Mouse (Mus musculus) liver, embryonic 15.5 days (tissue): Measurements from ENCODE around the gene Clybl. TPM values are rescaled to one million over a fixed set of nuclear protein-coding genes. Genes with fewer than 3 reads are reported as not detected.

Source experiments
- ATAC-seq: fragments of 200-750 bp; cut with Nextera tagmentation; 2 replicates; pipeline ENCODE4 v1.8.0; 2017; ENCODE audit warnings: moderate number of reproducible peaks, mild to moderate bottlenecking, moderate library complexity; ENCODE audit not compliant: insufficient read depth
- H3K27ac ChIP-seq: fragments of 300-500 bp; sonication (generic); replicated peaks from 2 replicates; pipeline ENCODE4 v1.5.1; 2015; ENCODE audit warnings: mild to moderate bottlenecking, inconsistent platforms
- H3K27me3 ChIP-seq: fragments of 300-500 bp; sonication (generic); 2 replicates; pipeline ENCODE4 v1.6.1; 2015; ENCODE audit warnings: mild to moderate bottlenecking, inconsistent platforms
- H3K36me3 ChIP-seq: fragments of 300-500 bp; sonication (generic); replicated peaks from 2 replicates; pipeline ENCODE4 v1.6.1; 2015; ENCODE audit warnings: moderate library complexity, mild to moderate bottlenecking, inconsistent platforms
- H3K4me1 ChIP-seq: fragments of 300-500 bp; sonication (generic); replicated peaks from 2 replicates; pipeline ENCODE4 v1.6.1; 2015; ENCODE audit warnings: inconsistent platforms
- H3K4me2 ChIP-seq: fragments of 300-500 bp; sonication (generic); 2 replicates; pipeline ENCODE4 v1.6.1; 2015; ENCODE audit warnings: moderate library complexity, mild to moderate bottlenecking, inconsistent platforms
- H3K4me3 ChIP-seq: fragments of 300-500 bp; sonication (generic); replicated peaks from 2 replicates; pipeline ENCODE4 v1.5.1; 2015; ENCODE audit warnings: mild to moderate bottlenecking, inconsistent platforms
- H3K9ac ChIP-seq: fragments of 300-500 bp; sonication (generic); 2 replicates; pipeline ENCODE4 v1.6.1; 2015; ENCODE audit warnings: moderate library complexity, mild to moderate bottlenecking, inconsistent platforms
- H3K9me3 ChIP-seq: fragments of 300-500 bp; sonication (generic); replicated peaks from 2 replicates; pipeline ENCODE4 v1.6.1; 2016; ENCODE audit warnings: inconsistent platforms
- WGBS: fragments of 180-500 bp; shearing (Covaris S2); methylation state at CpG from one replicate; pipeline ENCODE4 v1.1.7; 2015; ENCODE audit warnings: mixed read lengths; ENCODE audit not compliant: insufficient replicate concordance; 5-methylcytosine and 5-hydroxymethylcytosine counted together
- polyA plus RNA-seq: library from polyadenylated mRNA; unstranded; fragments of >200 nt; fragmentation: Nextera tagmentation; extraction: Ambion mirVana; gene quantifications from 2 replicates; pipeline ENCODE4 v1.2.1, GENCODE M21; 2015

Gene Clybl
- polyA plus RNA-seq, 1 experiment from 2014 or later, result 23.6 TPM

DNA sequence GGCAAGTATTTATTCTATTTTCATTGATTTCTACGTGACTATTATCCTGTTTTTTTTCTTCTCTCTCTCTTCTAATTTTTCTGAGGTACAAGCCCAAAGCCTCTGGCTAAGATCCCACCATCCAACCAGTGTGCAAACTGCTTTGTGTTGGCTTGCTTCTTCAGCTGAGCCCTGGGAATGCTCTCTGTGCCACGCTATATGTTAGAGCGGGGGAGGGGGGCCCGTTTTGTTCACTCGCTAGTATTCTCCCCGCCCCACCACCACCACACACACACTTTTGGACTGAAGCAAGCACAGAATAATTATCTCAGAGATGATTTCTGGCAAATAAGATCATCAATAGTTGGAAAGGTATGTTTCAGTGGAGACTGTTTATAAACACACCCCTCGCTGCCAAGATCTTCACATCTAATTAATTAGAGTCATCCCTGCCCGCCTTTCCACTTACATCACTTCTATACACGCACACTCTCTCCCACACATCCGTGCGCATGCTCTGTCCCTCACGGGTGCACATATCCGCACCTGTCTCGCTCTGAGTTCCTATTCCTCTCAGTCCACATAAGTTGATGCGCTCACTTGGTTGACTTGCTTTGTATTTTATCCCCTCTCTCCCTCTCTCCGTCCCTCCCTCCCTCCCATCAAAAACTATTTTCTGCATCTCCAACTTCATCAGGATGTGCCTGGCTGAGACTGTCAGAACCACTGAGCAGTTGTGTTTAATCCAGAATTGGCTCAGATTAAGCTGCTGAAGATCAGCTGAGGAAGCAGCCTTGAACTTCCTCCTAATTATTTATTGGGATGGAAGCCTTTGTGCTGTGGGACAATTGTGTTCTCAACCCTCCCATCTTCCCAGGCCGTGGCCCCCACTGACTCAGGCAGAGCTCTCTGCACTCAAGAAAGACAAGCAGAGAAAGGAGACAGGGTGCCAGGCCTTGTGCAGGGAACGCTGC lies 163.0 kb downstream of the Clybl start:
- no peak overlapping the region for H3K27ac ChIP-seq
- H3K36me3 ChIP-seq, result no peaks in the 10 kb centered on the region
- no peak overlapping the region for H3K4me3 ChIP-seq
- WGBS, result 70% methylated on average over 18 of the region's 18 CpGs
- H3K4me1 ChIP-seq, result no peaks in the 10 kb centered on the region
- H3K27me3 ChIP-seq, result no peaks in the 10 kb centered on the region
- no peak for ATAC-seq
- no peaks in the 10 kb centered on the region for H3K9me3 ChIP-seq
- no peak overlapping the region for H3K9ac ChIP-seq
- H3K4me2 ChIP-seq, result no peak overlapping the region

DNA sequence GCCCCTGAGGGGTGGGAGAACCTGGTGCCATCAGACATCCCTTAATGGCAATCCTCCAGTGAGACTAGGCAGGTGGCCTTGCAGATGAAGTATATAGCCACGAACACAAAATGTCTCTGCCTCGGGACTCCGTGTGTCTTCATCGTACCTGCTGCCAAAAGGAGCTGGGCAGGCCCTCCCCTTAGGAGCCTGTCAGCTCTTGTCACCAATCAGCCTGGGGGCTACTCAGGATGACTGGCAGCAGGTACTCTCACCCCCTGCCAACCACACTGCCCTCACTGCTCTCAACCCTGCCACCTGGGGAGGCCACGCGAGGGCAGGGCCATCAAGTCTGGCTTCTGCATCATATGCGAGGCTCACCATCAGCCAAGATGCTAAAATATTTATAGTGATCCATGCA lies 166.6 kb downstream of the Clybl start:
- Histone ChIP-seq H3K27me3 (no peaks in the 10 kb centered on the region), H3K9ac (no peak overlapping the region), H3K4me1 (no peaks in the 10 kb centered on the region), H3K4me3 (no peak overlapping the region), H3K9me3 (no peaks in the 10 kb centered on the region), H3K36me3 (no peaks in the 10 kb centered on the region), H3K4me2 (no peak overlapping the region), H3K27ac (no peak overlapping the region)
- no peak for ATAC-seq
- WGBS, result 77% methylated on average over 7 of the region's 7 CpGs

- 67% methylated on average over 5 of the region's 5 CpGs for WGBS
- H3K9me3 ChIP-seq, result no peaks in the 10 kb centered on the region
- H3K27ac ChIP-seq, result no peak overlapping the region
- no peaks in the 10 kb centered on the region for H3K27me3 ChIP-seq
- no peaks in the 10 kb centered on the region for H3K36me3 ChIP-seq
- H3K4me2 ChIP-seq, result no peak overlapping the region
- no peaks in the 10 kb centered on the region for H3K4me1 ChIP-seq
- H3K4me3 ChIP-seq, result no peak overlapping the region
- no peak for ATAC-seq
- H3K9ac ChIP-seq, result no peak overlapping the region
Measured at GRCm38 (mm10) chr14:122349326-122349725, 167.8 kb downstream of the Clybl start.

GRCm38 (mm10) chr14:122349761-122350160 lies 168.3 kb downstream of the Clybl start:
- Histone ChIP-seq H3K27me3 (no peaks in the 10 kb centered on the region), H3K9me3 (no peaks in the 10 kb centered on the region), H3K36me3 (no peaks in the 10 kb centered on the region), H3K4me1 (no peaks in the 10 kb centered on the region), H3K4me3 (no peak overlapping the region), H3K9ac (no peak overlapping the region), H3K27ac (no peak overlapping the region), H3K4me2 (no peak overlapping the region)
- no peak for ATAC-seq
- 72% methylated on average over 4 of the region's 4 CpGs for WGBS

DNA sequence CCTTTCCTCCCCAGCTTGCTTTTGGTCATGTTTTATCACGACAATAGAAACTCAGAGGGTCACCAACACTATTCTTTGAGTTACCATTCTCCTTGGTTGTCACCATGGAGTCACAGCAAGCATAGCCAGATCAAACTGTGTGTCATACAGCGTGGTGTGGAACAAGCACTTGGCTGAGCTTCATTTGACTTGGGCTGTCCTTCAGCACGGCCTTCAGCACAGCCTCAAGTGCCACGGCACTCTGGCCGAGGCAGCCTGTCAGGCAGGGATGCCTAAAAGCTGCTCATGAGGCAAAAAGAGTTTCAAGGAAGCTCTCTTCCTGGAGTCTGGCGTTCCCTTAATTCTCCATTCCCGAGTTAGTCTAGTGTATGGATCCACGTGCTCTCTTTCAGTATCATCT lies 169.3 kb downstream of the Clybl start:
- Histone ChIP-seq H3K4me2 (no peak overlapping the region), H3K36me3 (no peaks in the 10 kb centered on the region), H3K27ac (no peak overlapping the region), H3K4me3 (no peak overlapping the region), H3K9me3 (no peaks in the 10 kb centered on the region), H3K9ac (no peak overlapping the region), H3K4me1 (no peaks in the 10 kb centered on the region), H3K27me3 (no peaks in the 10 kb centered on the region)
- WGBS, result 72% methylated on average over 8 of the region's 8 CpGs
- ATAC-seq, result no peak

- no peak for ATAC-seq
- no peaks in the 10 kb centered on the region for H3K27me3 ChIP-seq
- no peaks in the 10 kb centered on the region for H3K9me3 ChIP-seq
- H3K9ac ChIP-seq, result no peak overlapping the region
- 73% methylated on average over 4 of the region's 4 CpGs for WGBS
- H3K27ac ChIP-seq, result no peak overlapping the region
- H3K4me2 ChIP-seq, result no peak overlapping the region
- H3K4me3 ChIP-seq, result no peak overlapping the region
- no peaks in the 10 kb centered on the region for H3K4me1 ChIP-seq
- H3K36me3 ChIP-seq, result no peaks in the 10 kb centered on the region
Measured at GRCm38 (mm10) chr14:122357316-122357715, 175.8 kb downstream of the Clybl start.

DNA sequence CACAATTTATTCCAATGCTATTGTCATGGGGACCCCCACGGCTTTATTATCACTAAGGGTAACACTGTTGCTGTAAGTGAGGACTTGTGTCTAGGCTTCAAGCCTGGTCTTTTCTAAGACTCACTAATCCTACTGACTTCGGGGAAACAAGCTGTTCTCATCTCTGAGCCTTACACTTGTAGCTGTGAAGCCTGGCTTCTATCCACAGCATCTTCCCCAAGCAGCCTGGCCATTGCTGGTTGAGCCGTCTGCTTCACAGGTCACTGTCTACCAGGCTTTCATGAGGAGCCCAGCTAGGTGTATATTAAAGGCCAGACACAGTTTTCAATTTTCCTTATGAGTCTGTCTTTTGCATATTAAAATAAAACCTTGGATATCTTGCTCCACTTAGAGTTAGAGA lies 177.1 kb downstream of the Clybl start:
- Histone ChIP-seq H3K27me3 (no peaks in the 10 kb centered on the region), H3K27ac (no peak overlapping the region), H3K4me2 (no peak overlapping the region), H3K9ac (no peak overlapping the region), H3K9me3 (no peaks in the 10 kb centered on the region), H3K36me3 (no peaks in the 10 kb centered on the region), H3K4me1 (no peaks in the 10 kb centered on the region), H3K4me3 (no peak overlapping the region)
- WGBS, result 59% methylated on average over 3 of the region's 3 CpGs
- ATAC-seq, result no peak

- Histone ChIP-seq H3K4me2 (no peak overlapping the region), H3K27me3 (no peaks in the 10 kb centered on the region), H3K27ac (no peak overlapping the region), H3K9ac (no peak overlapping the region), H3K36me3 (no peaks in the 10 kb centered on the region), H3K4me3 (no peak overlapping the region), H3K9me3 (no peaks in the 10 kb centered on the region), H3K4me1 (no peaks in the 10 kb centered on the region)
- 68% methylated on average over 23 of the region's 23 CpGs for WGBS
- no peak for ATAC-seq
Measured at GRCm38 (mm10) chr14:122359136-122359905, 177.8 kb downstream of the Clybl start.

- H3K4me3 ChIP-seq, result no peak overlapping the region
- no peak overlapping the region for H3K9ac ChIP-seq
- H3K9me3 ChIP-seq, result no peaks in the 10 kb centered on the region
Measured at GRCm38 (mm10) chr14:122361807-122362206, 180.3 kb downstream of the Clybl start.

DNA sequence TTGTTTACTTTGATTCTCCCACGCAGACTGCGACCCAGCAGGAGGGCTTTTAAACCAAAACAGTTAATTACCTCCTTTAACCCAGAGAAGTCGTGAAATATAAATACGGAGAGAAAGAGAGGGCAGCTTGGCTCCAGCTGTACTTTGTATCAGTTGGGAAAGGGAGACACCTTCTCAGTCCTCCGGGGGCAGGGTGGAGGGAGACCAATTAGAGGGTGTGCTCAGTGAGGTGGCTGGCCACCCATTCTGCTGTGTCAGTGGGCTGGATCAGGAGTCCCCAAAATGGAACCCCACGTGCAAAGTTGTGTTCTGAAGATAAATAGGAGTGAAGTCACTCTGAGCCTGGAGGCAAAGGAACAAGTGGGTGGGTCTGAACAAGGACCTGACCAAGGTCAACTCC lies 181.7 kb downstream of the Clybl start:
- no peaks in the 10 kb centered on the region for H3K27me3 ChIP-seq
- H3K4me1 ChIP-seq, result no peaks in the 10 kb centered on the region
- no peak overlapping the region for H3K4me2 ChIP-seq
- H3K27ac ChIP-seq, result no peak overlapping the region
- no peak for ATAC-seq
- no peaks in the 10 kb centered on the region for H3K36me3 ChIP-seq
- WGBS, result 25% methylated on average over 6 of the region's 6 CpGs
- no peaks in the 10 kb centered on the region for H3K9me3 ChIP-seq
- H3K4me3 ChIP-seq, result no peak overlapping the region
- no peak overlapping the region for H3K9ac ChIP-seq

More at GRCm38 (mm10) chr14:122361807-122362206, 180.3 kb downstream of the Clybl start:
- ATAC-seq, result no peak
- H3K27ac ChIP-seq, result no peak overlapping the region
- H3K4me2 ChIP-seq, result no peak overlapping the region
- 69% methylated on average over 9 of the region's 9 CpGs for WGBS
- no peaks in the 10 kb centered on the region for H3K27me3 ChIP-seq
- H3K36me3 ChIP-seq, result no peaks in the 10 kb centered on the region
- H3K4me1 ChIP-seq, result no peaks in the 10 kb centered on the region

DNA sequence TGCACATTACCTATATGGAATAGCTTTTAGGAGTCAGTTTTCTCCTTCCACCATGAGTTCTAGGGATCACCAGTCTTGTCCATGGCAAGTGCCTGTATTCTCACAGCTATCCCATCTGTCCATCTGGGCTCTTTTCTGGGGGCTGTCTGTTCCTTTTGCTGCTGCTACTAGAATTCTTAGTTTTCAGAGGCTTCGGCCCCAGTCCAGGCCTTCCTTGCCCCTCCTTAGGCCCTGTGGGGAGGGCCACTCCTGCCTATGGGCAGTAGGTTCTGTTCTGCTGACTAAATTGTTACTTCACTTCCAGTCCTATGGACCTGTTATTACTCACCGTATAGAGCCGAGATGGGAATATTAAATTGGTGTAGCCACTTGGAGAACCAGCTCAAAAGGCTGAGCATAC lies 182.5 kb downstream of the Clybl start:
- H3K4me3 ChIP-seq, result no peak overlapping the region
- no peak overlapping the region for H3K27ac ChIP-seq
- no peak overlapping the region for H3K9ac ChIP-seq
- H3K9me3 ChIP-seq, result no peaks in the 10 kb centered on the region
- no peaks in the 10 kb centered on the region for H3K4me1 ChIP-seq
- no peak overlapping the region for H3K4me2 ChIP-seq
- 70% methylated on average over 3 of the region's 3 CpGs for WGBS
- no peaks in the 10 kb centered on the region for H3K36me3 ChIP-seq
- no peaks in the 10 kb centered on the region for H3K27me3 ChIP-seq
- ATAC-seq, result no peak
